Mouse (Mus musculus): ENCODE measurements around the gene Fancm.

GRCm38 (mm10) chr12:65066234-65066633 is 9.2 kb upstream of the Fancm start:
- TF ChIP-seq CTCF (IDR thresholded peaks at IDR 0.05; ENCODE audit: borderline replicate concordance, insufficient read depth, low read depth, low read length) (no peak), POLR2A (IDR thresholded peaks at IDR 0.05; ENCODE audit: borderline replicate concordance, insufficient read depth, low read length) (no peak)

Measured in cerebellum, adult 2 months (tissue).